Mouse (Mus musculus): ENCODE data around the gene Vmn1r12. TPM values are rescaled to one million over a fixed set of nuclear protein-coding genes. Genes with fewer than 3 reads are reported as not detected.

Gene Vmn1r12
- 0.14 and 0.16 TPM in 2 replicates for total RNA-seq (2023)

DNA sequence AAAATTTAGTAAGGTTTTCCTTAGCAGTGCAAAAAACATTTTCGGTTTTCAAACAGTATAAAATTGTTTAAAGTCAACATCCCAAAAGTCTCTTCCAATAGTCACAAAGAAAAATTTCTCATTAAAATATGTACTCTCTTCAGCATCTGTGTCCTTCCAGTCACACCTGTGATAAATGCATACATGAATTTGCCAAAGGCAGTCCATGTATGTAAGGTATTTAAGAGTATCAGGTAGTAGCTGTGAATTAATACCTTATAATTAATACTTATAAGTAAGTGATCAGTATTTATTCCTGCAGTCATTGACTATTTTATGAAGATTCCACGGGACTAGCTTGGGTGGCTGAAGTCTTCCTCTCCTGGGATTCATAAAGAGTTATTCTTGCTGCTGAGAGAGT, at the start of gene Vmn1r12:
Gene Vmn1r12 (plus strand): TSS at position 301 of the 400 bp plus-strand sequence.

DNA sequence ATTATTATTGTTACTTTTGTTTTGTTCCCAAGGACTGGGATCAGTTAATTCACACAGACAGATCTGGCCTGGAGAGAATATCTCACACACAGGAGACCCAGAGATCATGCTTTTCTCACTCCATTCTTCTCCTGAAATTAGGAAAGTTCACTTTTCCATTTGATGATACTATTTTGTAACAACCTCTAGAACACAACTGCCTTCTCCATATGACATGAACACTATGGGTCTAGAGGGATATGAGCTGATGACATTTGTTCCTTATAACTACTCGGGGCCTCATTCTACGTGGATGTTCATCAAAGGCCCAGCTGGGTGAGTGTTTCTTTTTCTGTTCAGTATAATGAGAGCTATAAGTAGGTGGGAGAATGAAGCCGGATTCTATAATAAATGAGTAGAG, 47.6 kb upstream of the Vmn1r12 start, which contains the start of gene Vmn1r10:
Gene Vmn1r10 (plus strand): TSS at position 301 of the 400 bp plus-strand sequence.

DNA sequence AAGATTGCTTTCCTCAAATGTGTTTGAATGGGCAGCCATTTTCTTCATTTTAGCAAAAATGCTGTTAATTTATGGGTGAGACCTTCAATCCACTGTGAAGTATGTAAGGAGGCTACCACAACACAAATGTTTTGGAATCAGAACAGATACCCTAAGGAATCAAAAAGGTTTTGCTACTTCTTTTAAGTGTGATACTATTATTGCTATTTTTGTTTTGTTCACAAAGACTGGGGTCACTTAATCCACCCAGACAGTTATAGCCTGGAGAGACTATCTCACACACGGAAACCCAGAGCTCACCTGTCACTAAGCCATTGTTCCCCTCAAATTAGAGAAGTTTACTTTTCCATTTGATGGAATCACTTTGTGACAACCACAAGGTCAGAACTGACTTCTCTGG, 23.6 kb upstream of the Vmn1r12 start, which contains the start of gene Vmn1r11:
Gene Vmn1r11 (plus strand): TSS at position 301 of the 400 bp plus-strand sequence.

DNA sequence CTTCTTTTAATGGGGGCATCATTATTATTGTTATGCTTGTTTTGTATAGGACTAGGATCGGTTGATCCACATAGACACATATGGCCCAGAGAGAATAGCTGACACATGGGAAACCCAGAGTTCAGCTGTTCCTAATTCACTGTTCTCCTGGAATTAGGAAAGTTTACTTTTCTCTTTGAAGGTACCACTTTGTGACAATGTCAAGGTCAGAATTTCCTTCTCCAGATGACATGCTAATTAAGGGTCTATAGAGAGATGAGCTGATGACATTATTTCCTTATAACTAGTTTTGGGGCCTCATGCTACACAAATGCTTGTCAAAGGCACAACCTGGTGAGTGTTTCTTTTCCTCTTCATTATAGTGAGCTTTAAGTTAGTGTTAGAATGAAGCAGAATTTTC, 46.3 kb downstream of the Vmn1r12 start, which contains the start of gene Vmn1r13:
Gene Vmn1r13 (plus strand): TSS at position 301 of the 400 bp plus-strand sequence.

Other genes with a start within 250 kb of the Vmn1r12 start
- 32.1 and 33.8 TPM in 2 replicates for gene Nt5c3, start 233.0 kb upstream of the Vmn1r12 start, total RNA-seq (2023)
- gene Vmn1r4, start 232.9 kb upstream of the Vmn1r12 start, total RNA-seq (2023): not detected in 2 replicates
- not detected in 2 replicates for gene Vmn1r5, start 186.6 kb upstream of the Vmn1r12 start, total RNA-seq (2023)
- not detected in 2 replicates for gene Vmn1r6, start 159.7 kb upstream of the Vmn1r12 start, total RNA-seq (2023)
- not detected in 2 replicates for gene Vmn1r7, start 131.6 kb upstream of the Vmn1r12 start, total RNA-seq (2023)
- gene Vmn1r8, start 124.6 kb upstream of the Vmn1r12 start, total RNA-seq (2023): not detected in 2 replicates
- gene Vmn1r9, start 90.1 kb upstream of the Vmn1r12 start, total RNA-seq (2023): not detected in 2 replicates
- not detected in 2 replicates for gene Vmn1r10, start 47.5 kb upstream of the Vmn1r12 start, total RNA-seq (2023)
- not detected in 2 replicates for gene Vmn1r11, start 23.5 kb upstream of the Vmn1r12 start, total RNA-seq (2023)
- gene Vmn1r13, start 46.4 kb downstream of the Vmn1r12 start, total RNA-seq (2023): not detected in 2 replicates
- not detected in 2 replicates for gene Vmn1r14, start 74.8 kb downstream of the Vmn1r12 start, total RNA-seq (2023)
- gene Vmn1r15, start 101.0 kb downstream of the Vmn1r12 start, total RNA-seq (2023): not detected in 2 replicates
- not detected in 2 replicates for gene Vmn1r16, start 172.6 kb downstream of the Vmn1r12 start, total RNA-seq (2023)
- gene Vmn1r17, start 206.8 kb downstream of the Vmn1r12 start, total RNA-seq (2023): not detected in 2 replicates
- not detected in 2 replicates for gene Vmn1r18, start 238.9 kb downstream of the Vmn1r12 start, total RNA-seq (2023)
- not detected in 2 replicates for gene Vmn1r19, start 246.9 kb downstream of the Vmn1r12 start, total RNA-seq (2023)